Mouse (Mus musculus) embryonic facial prominence, embryonic 14.5 days (tissue): ENCODE data around the gene Csn1s2b. TPM values are rescaled to one million over a fixed set of nuclear protein-coding genes. Genes with fewer than 3 reads are reported as not detected.

Experiments
- ATAC-seq: fragments of 200-750 bp; cut with Nextera tagmentation; 2 replicates; pipeline ENCODE4 v1.8.0; 2017; ENCODE audit warnings: low read depth, moderate number of reproducible peaks, moderate TSS enrichment
- DNase-seq: peaks from one replicate; pipeline ENCODE4 v3.0.0-alpha.2; 2015; ENCODE audit warnings: low spot score
- H3K27ac ChIP-seq: fragments of 300-500 bp; sonication (generic); replicated peaks from 2 replicates; pipeline ENCODE4 v1.5.1; 2014; ENCODE audit warnings: low read depth, mild to moderate bottlenecking, low read length, moderate library complexity
- H3K27me3 ChIP-seq: fragments of 300-500 bp; sonication (generic); replicated peaks from 2 replicates; pipeline ENCODE4 v1.6.1; 2014; ENCODE audit warnings: low read length; ENCODE audit not compliant: control insufficient read depth, insufficient read depth
- H3K36me3 ChIP-seq: fragments of 300-500 bp; sonication (generic); 2 replicates; pipeline ENCODE4 v1.6.1; 2014; ENCODE audit warnings: low read length, mixed read lengths; ENCODE audit not compliant: control insufficient read depth, insufficient read depth
- H3K4me1 ChIP-seq: fragments of 300-500 bp; sonication (generic); 2 replicates; pipeline ENCODE4 v1.6.1; 2014; ENCODE audit warnings: antibody characterized with exemption, low read length; ENCODE audit not compliant: control insufficient read depth, insufficient read depth
- H3K4me2 ChIP-seq: fragments of 300-500 bp; sonication (generic); 2 replicates; pipeline ENCODE4 v1.6.1; 2014; ENCODE audit warnings: low read depth, mild to moderate bottlenecking, low read length, moderate library complexity, mixed read lengths
- H3K4me3 ChIP-seq: fragments of 300-500 bp; sonication (generic); 2 replicates; pipeline ENCODE4 v1.5.1; 2014; ENCODE audit warnings: low read depth, mild to moderate bottlenecking, low read length
- H3K9ac ChIP-seq: fragments of 300-500 bp; sonication (generic); 2 replicates; pipeline ENCODE4 v1.6.1; 2014; ENCODE audit warnings: low read depth, mild to moderate bottlenecking, low read length, moderate library complexity, mixed read lengths
- H3K9me3 ChIP-seq: fragments of 300-500 bp; sonication (generic); 2 replicates; pipeline ENCODE4 v1.6.1; 2016; ENCODE audit warnings: low read length; ENCODE audit not compliant: control insufficient read depth
- WGBS: fragments of 180-500 bp; shearing (Covaris S2); extraction: QIAGEN DNeasy Blood & Tissue Kit; methylation state at CpG from one replicate; pipeline ENCODE4 v1.1.7; 2014; 5-methylcytosine and 5-hydroxymethylcytosine counted together
- polyA plus RNA-seq: library from polyadenylated mRNA; unstranded; fragments of >200 nt; fragmentation: Nextera tagmentation; extraction: Ambion mirVana; gene quantifications from 2 replicates; pipeline ENCODE4 v1.2.1, GENCODE M21; 2014

Gene Csn1s2b
- polyA plus RNA-seq, 1 experiment from 2014 or later, result 0.22 TPM

DNA sequence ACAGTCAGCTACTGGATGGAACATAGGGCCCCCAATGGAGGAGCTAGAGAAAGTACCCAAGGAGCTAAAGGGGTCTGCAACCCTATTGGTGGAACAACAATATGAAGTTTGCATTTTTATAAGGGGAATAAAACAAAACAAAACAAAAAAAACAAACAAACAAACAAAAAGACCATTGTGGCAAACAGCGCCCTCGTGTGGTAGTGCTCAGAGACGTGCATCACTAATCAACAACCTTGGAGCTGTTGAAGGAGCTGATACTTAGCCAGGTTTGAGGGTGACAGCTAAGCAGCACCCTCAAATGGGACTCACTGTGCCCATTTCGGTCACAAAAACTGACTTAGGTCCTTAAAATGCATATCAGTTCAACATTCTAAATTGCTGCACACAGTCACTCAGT, 63.5 kb downstream of the Csn1s2b start:
- ATAC-seq, result no peak
- no peaks in the 10 kb centered on the region for H3K9me3 ChIP-seq
- no peak for DNase-seq
- H3K9ac ChIP-seq, result no peak overlapping the region
- no peaks in the 10 kb centered on the region for H3K36me3 ChIP-seq
- no peaks in the 10 kb centered on the region for H3K27me3 ChIP-seq
- H3K4me1 ChIP-seq, result no peaks in the 10 kb centered on the region
- 32% methylated on average over 4 of the region's 4 CpGs for WGBS
- H3K4me2 ChIP-seq, result no peak overlapping the region
- no peak overlapping the region for H3K4me3 ChIP-seq
- H3K27ac ChIP-seq, result no peak overlapping the region

Other genes with a start within 250 kb of the Csn1s2b start
- gene Sult1d1, start 239.1 kb upstream of the Csn1s2b start, polyA plus RNA-seq, result 1.0 and 2.3 TPM in 2 replicates
- 7.6 and 8.2 TPM in 2 replicates for gene Sult1e1, start 216.5 kb upstream of the Csn1s2b start, polyA plus RNA-seq
- 0.25 TPM in 1 of 2 replicates, not detected in the other for gene Csn1s1, start 141.9 kb upstream of the Csn1s2b start, polyA plus RNA-seq
- not detected in 2 replicates for gene Csn2, start 108.5 kb upstream of the Csn1s2b start, polyA plus RNA-seq
- gene Csn1s2a, start 33.5 kb upstream of the Csn1s2b start, polyA plus RNA-seq, result not detected in 2 replicates
- not detected in 2 replicates for gene Prr27, start 17.6 kb downstream of the Csn1s2b start, polyA plus RNA-seq
- gene Odam, start 76.9 kb downstream of the Csn1s2b start, polyA plus RNA-seq, result 0.51 and 1.7 TPM in 2 replicates
- gene Csn3, start 117.5 kb downstream of the Csn1s2b start, polyA plus RNA-seq, result 0.28 and 0.29 TPM in 2 replicates
- not detected in 2 replicates for gene 2310003L06Rik, start 161.4 kb downstream of the Csn1s2b start, polyA plus RNA-seq
- gene Gm28434, start 161.4 kb downstream of the Csn1s2b start, polyA plus RNA-seq, result 0.51 TPM in 1 of 2 replicates, not detected in the other
- gene Cabs1, start 171.4 kb downstream of the Csn1s2b start, polyA plus RNA-seq, result not detected in 2 replicates
- gene Smr3a, start 194.5 kb downstream of the Csn1s2b start, polyA plus RNA-seq, result 0.47 TPM in 1 of 2 replicates, not detected in the other